Mouse (Mus musculus) forebrain, embryonic 11.5 days (tissue): ENCODE results near the gene Csnk1d. TPM values are rescaled to one million over a fixed set of nuclear protein-coding genes. Genes with fewer than 3 reads are reported as not detected.

Experiments used
- ATAC-seq: fragments of 200-750 bp; cut with Nextera tagmentation; replicated peaks from 2 replicates; pipeline ENCODE4 v1.8.0; 2017; ENCODE audit warnings: moderate TSS enrichment; ENCODE audit not compliant: low FRiP score
- DNase-seq: peaks from one replicate; pipeline ENCODE4 v3.0.0-alpha.2; 2017; ENCODE audit warnings: low spot score
- H3K27ac ChIP-seq: fragments of 300-500 bp; sonication (generic); 2 replicates; pipeline ENCODE4 v1.5.1; 2014; ENCODE audit warnings: low read depth, low read length
- H3K27me3 ChIP-seq: fragments of 300-500 bp; sonication (generic); 2 replicates; pipeline ENCODE4 v1.6.1; 2014; ENCODE audit warnings: mild to moderate bottlenecking, low read length, mixed read lengths; ENCODE audit not compliant: control insufficient read depth, insufficient read depth
- H3K36me3 ChIP-seq: fragments of 300-500 bp; sonication (generic); 2 replicates; pipeline ENCODE4 v1.6.1; 2014; ENCODE audit warnings: mild to moderate bottlenecking, low read length, moderate library complexity, mixed read lengths; ENCODE audit not compliant: control insufficient read depth, insufficient read depth
- H3K4me1 ChIP-seq: fragments of 300-500 bp; sonication (generic); replicated peaks from 2 replicates; pipeline ENCODE4 v1.6.1; 2014; ENCODE audit warnings: low read length, mixed read lengths; ENCODE audit not compliant: control insufficient read depth, insufficient read depth
- H3K4me2 ChIP-seq: fragments of 300-500 bp; sonication (generic); 2 replicates; pipeline ENCODE4 v1.6.1; 2014; ENCODE audit warnings: low read depth, mild to moderate bottlenecking, low read length, moderate library complexity, mixed read lengths; ENCODE audit not compliant: severe bottlenecking
- H3K4me3 ChIP-seq: fragments of 300-500 bp; sonication (generic); 2 replicates; pipeline ENCODE4 v1.5.1; 2014; ENCODE audit warnings: low read depth, low read length
- H3K9ac ChIP-seq: fragments of 300-500 bp; sonication (generic); 2 replicates; pipeline ENCODE4 v1.6.1; 2014; ENCODE audit warnings: low read length
- H3K9me3 ChIP-seq: fragments of 300-500 bp; sonication (generic); 2 replicates; pipeline ENCODE4 v1.6.1; 2016; ENCODE audit warnings: low read length, mixed read lengths; ENCODE audit not compliant: control insufficient read depth
- WGBS: fragments of 180-500 bp; shearing (Covaris S2); extraction: QIAGEN DNeasy Blood & Tissue Kit; methylation state at CpG from one replicate; pipeline ENCODE4 v1.1.7; 2014; 5-methylcytosine and 5-hydroxymethylcytosine counted together
- polyA plus RNA-seq: library from polyadenylated mRNA; unstranded; fragments of >200 nt; fragmentation: Nextera tagmentation; extraction: Ambion mirVana; gene quantifications from 2 replicates; pipeline ENCODE4 v1.2.1, GENCODE M21; 2014

Csnk1d gene
- polyA plus RNA-seq, 1 experiment from 2014 or later: 103 TPM

DNA sequence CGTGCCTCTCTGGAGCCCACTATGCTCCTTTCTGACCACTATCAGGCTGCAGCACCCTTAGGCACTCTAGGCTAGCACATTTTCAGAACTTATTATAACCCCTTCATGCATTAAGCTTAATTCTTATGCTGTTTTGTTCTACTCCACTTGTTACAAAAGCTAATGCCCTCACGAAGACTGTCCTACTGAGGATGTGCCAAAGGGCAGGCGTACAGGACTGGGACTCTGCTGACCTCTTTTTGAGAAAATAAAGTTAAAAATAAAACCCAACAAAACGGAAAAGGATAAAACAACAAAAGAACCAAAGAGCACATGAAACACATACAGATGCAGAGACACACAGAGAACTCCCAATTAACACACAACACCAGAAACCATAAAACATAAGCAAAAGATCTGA is 9.5 kb downstream of the Csnk1d start:
- no peak overlapping the region for H3K4me3 ChIP-seq
- DNase-seq (no peak), ATAC-seq (no peak)
- H3K36me3 ChIP-seq: peaks cover 13% of the 10 kb centered on the region; the same call in 1 of the 2 replicates
- H3K4me1 ChIP-seq: no peaks in the 10 kb centered on the region
- H3K27ac ChIP-seq: no peak overlapping the region
- no peak overlapping the region for H3K9ac ChIP-seq
- H3K27me3 ChIP-seq: no peaks in the 10 kb centered on the region
- H3K9me3 ChIP-seq: no peaks in the 10 kb centered on the region
- WGBS: 93% methylated on average over 4 of the region's 4 CpGs
- H3K4me2 ChIP-seq: no peak overlapping the region

DNA sequence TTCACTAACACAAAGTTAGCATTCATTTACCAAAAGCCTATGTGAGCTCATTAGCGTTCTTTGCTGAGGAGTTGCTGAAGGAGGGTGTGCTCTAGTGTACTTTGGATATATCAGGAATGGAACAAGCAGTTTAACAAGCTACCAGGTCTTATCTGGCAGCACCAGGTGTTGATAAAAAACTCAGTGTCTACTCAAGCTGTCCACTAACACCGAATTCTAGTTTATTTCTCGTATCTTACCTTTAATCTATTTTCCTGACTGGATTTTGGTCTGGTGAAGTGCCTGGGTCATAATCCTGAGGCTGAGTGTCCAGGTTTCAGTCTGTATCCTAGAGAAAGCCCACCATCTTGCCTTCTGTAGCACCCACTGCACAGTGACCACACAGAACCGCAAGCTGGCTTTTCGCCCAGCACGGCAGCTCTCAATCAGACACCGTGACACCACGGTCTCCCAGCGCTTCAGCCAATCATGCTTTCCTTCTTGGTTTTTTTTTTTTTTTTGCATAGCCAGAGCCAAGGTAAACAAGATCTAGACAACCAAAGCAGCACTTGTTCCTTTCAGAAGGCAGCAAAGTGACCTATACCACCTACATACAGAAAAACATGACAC is 10.6 kb downstream of the Csnk1d start:
- peaks cover 13% of the 10 kb centered on the region; the same call in 1 of the 2 replicates for H3K36me3 ChIP-seq
- no peaks in the 10 kb centered on the region for H3K27me3 ChIP-seq
- DNase-seq (no peak), ATAC-seq (no peak)
- H3K4me1 ChIP-seq: no peaks in the 10 kb centered on the region
- no peak overlapping the region for H3K27ac ChIP-seq
- H3K4me2 ChIP-seq: no peak overlapping the region
- 95% methylated on average over 9 of the region's 9 CpGs for WGBS
- no peaks in the 10 kb centered on the region for H3K9me3 ChIP-seq
- H3K9ac ChIP-seq: no peak overlapping the region
- no peak overlapping the region for H3K4me3 ChIP-seq

DNA sequence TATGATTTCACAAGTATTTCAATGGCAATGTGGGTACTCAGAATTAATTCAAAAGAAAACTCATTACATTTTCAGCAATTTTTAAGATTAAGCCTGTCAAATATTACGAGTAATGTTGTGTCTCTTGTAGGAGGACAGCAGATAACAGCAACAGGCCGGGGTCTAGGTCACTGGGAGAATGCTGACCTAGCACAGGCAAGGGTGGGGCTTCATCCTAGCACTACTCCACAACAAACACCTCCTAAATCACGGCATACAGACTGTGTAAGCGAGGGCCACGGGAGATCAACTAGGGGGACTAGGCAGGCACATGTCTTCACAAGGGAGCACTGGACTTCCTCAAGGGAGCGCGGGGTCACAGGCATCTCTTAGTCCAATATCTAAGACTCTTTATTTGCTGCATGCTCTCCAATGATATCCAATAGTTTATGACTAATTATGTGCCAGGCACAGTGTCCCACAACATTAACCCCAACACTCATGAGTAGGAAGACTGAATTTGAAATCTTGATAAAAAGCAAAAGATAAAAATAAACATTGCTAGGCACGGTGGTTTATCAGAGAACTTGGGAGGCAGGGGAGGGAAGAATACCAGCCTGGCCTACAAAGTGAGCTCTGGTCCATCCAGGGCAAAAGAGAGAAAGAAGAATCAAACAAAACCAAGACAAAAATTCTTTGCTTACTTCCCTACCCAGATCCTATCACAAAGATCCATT is 11.3 kb downstream of the Csnk1d start:
- H3K9ac ChIP-seq: no peak overlapping the region
- DNase-seq (no peak), ATAC-seq (no peak)
- 92% methylated on average over 8 of the region's 8 CpGs for WGBS
- H3K4me2 ChIP-seq: no peak overlapping the region
- no peaks in the 10 kb centered on the region for H3K27me3 ChIP-seq
- H3K36me3 ChIP-seq: peaks cover 13% of the 10 kb centered on the region; the same call in 1 of the 2 replicates
- no peak overlapping the region for H3K27ac ChIP-seq
- no peaks in the 10 kb centered on the region for H3K4me1 ChIP-seq
- H3K9me3 ChIP-seq: no peaks in the 10 kb centered on the region
- H3K4me3 ChIP-seq: no peak overlapping the region

- no peak overlapping the region for H3K4me3 ChIP-seq
- 86% methylated on average over 6 of the region's 6 CpGs for WGBS
- no peaks in the 10 kb centered on the region for H3K27me3 ChIP-seq
- peaks cover 41% of the 10 kb centered on the region for H3K36me3 ChIP-seq
- H3K4me1 ChIP-seq: no peaks in the 10 kb centered on the region
- no peak overlapping the region for H3K4me2 ChIP-seq
- H3K9ac ChIP-seq: no peak overlapping the region
- ATAC-seq (no peak), DNase-seq (no peak)
- no peak overlapping the region for H3K27ac ChIP-seq
- no peaks in the 10 kb centered on the region for H3K9me3 ChIP-seq
Observed at GRCm38 (mm10) chr11:120973318-120973717, 17.8 kb downstream of the Csnk1d start.

GRCm38 (mm10) chr11:120971237-120971636 is 19.9 kb downstream of the Csnk1d start:
- Histone ChIP-seq H3K4me1 (no peaks in the 10 kb centered on the region), H3K9ac (no peak overlapping the region), H3K9me3 (no peaks in the 10 kb centered on the region), H3K4me3 (no peak overlapping the region), H3K27ac (no peak overlapping the region), H3K36me3 (peaks cover 51% of the 10 kb centered on the region), H3K4me2 (no peak overlapping the region), H3K27me3 (no peaks in the 10 kb centered on the region)
- DNase-seq (no peak), ATAC-seq (no peak)
- 95% methylated on average over 5 of the region's 5 CpGs for WGBS

GRCm38 (mm10) chr11:120969742-120970141 is 21.4 kb downstream of the Csnk1d start:
- no peak for ATAC-seq
- Histone ChIP-seq H3K4me1 (no peaks in the 10 kb centered on the region), H3K4me3 (no peak overlapping the region), H3K9ac (no peak overlapping the region), H3K9me3 (no peaks in the 10 kb centered on the region), H3K4me2 (no peak overlapping the region), H3K27me3 (no peaks in the 10 kb centered on the region), H3K36me3 (peaks cover 55% of the 10 kb centered on the region), H3K27ac (no peak overlapping the region)
- 89% methylated on average over 5 of the region's 5 CpGs for WGBS
- DNase-seq: no peak

GRCm38 (mm10) chr11:120965587-120965986 is 25.5 kb downstream of the Csnk1d start:
- no peak overlapping the region for H3K9ac ChIP-seq
- DNase-seq (no peak), ATAC-seq (no peak)
- no peaks in the 10 kb centered on the region for H3K9me3 ChIP-seq
- H3K27ac ChIP-seq: no peak overlapping the region
- H3K4me1 ChIP-seq: no peaks in the 10 kb centered on the region
- no peaks in the 10 kb centered on the region for H3K27me3 ChIP-seq
- no peak overlapping the region for H3K4me2 ChIP-seq
- no peak overlapping the region for H3K4me3 ChIP-seq
- 88% methylated on average over 4 of the region's 4 CpGs for WGBS
- peaks cover 37% of the 10 kb centered on the region for H3K36me3 ChIP-seq

DNA sequence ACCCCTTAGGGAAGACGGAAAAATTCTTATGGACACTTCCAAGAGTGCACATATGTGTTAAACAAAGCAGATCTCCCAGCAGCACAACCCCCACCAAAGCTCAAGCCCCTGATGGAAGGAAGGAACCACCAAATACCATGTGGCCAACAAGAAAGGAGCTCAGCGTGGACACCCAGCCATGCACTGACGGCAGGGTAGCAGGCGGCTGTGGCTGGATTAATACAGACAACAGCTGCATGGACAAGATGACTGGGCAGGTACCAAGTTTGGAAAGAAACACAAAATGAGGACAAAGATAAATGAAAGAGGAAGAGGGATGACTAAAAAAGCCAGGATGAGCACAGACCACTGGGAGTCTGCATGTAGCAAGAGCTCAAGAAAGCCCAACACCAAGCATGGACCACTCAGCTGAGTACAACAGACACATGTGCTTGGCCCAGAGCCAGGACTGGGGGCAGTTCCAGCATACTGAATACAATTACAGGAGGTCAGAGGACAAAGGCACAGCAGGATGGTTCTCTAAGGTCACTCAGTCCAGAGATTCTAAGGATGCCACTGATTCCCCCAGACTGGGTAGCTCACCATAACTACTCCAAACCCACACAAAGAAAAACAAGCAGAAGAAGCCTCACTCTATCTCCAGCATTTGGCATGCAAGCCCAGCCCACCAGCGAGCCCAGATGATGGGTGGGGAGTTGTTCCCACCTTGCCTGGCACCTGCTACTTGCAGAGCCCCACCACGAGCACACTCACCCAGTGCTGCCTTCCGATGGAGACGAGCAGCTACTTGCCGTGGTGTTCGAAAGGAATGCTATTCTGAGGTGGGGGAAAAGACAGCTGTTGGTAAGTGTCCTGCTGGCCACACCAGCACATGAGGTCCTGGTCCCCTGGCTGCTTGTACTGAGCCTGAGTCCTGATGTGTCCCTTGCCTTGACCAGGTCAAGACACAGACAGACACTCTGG is 26.7 kb downstream of the Csnk1d start:
- WGBS: 85% methylated on average over 10 of the region's 10 CpGs
- no peaks in the 10 kb centered on the region for H3K9me3 ChIP-seq
- no peak for DNase-seq

More for the DNA sequence above, 26.7 kb downstream of the Csnk1d start:
- Histone ChIP-seq H3K27me3 (no peaks in the 10 kb centered on the region), H3K36me3 (peaks cover 26% of the 10 kb centered on the region), H3K4me3 (no peak overlapping the region), H3K4me1 (no peaks in the 10 kb centered on the region), H3K9ac (no peak overlapping the region), H3K27ac (no peak overlapping the region), H3K4me2 (no peak overlapping the region)
- ATAC-seq: no peak
